8 mouse cellular contexts compared by ENCODE assay signal in genomic region chr19:3942986-3943735, GRCm38 (mm10). TPM values are rescaled to one million over a fixed set of nuclear protein-coding genes. Genes with fewer than 3 reads are reported as not detected.
A peak's percentile ranks its signal among the peaks of the same experiment; 100 is the strongest.
DNase-seq lines count a peak whose midpoint lies in the region; ATAC-seq and TF ChIP-seq lines count a peak whose summit lies in the region.

No protein-coding gene starts in this region.

- H3K9ac ChIP-seq in hindbrain, postnatal 0 days (replicated peaks; ENCODE audit: low read length), result 0 out of 2 replicates have a peak overlapping the region, but pooled peaks have one; percentile 28
- peak overlapping the region; percentile 37; the same call in 1 of the 2 replicates for H3K9ac ChIP-seq in liver, embryonic 12.5 days

- H3K27me3 ChIP-seq in hindbrain, postnatal 0 days (ENCODE audit: insufficient read depth, low read length), result no peaks in the 10 kb centered on the region
- no peaks in the 10 kb centered on the region for H3K27me3 ChIP-seq in liver, embryonic 12.5 days (replicated peaks)

- no peak for ATAC-seq in hindbrain, postnatal 0 days
- ATAC-seq in liver, embryonic 12.5 days, result peak; percentile 86

- no peak for TF ChIP-seq CTCF in hindbrain, postnatal 0 days (IDR thresholded peaks at IDR 0.05; ENCODE audit: low read depth)

- intact Hi-C loops in left cerebral cortex, postnatal 10 days (cut with DNase I), result loop anchor here (10.0 kb wide), 1 partner anchor 282 kb away; no protein-coding TSS in a partner anchor

- no peaks in the 10 kb centered on the region for H3K36me3 ChIP-seq in hindbrain, postnatal 0 days (ENCODE audit: insufficient read depth, low read length)
- no peaks in the 10 kb centered on the region for H3K36me3 ChIP-seq in liver, embryonic 12.5 days

- no peaks in the 10 kb centered on the region for H3K4me1 ChIP-seq in hindbrain, postnatal 0 days (ENCODE audit: insufficient read depth, low read length)
- H3K4me1 ChIP-seq in liver, embryonic 12.5 days, result peaks cover 31% of the 10 kb centered on the region

- 29% methylated on average over 27 of the region's 27 CpGs for WGBS in hindbrain, postnatal 0 days
- WGBS in liver, embryonic 12.5 days (ENCODE audit: insufficient replicate concordance), result 10% methylated on average over 27 of the region's 27 CpGs

- H3K9me3 ChIP-seq in hindbrain, postnatal 0 days (ENCODE audit: low read length), result no peaks in the 10 kb centered on the region
- no peaks in the 10 kb centered on the region for H3K9me3 ChIP-seq in liver, embryonic 12.5 days (replicated peaks)

- peak; percentile 80 for DNase-seq in CD4-positive, CD25-positive, alpha-beta regulatory T cell, adult 2 months (ENCODE audit: low read depth, low spot score)
- DNase-seq in R1 (ENCODE audit: low read depth, low spot score), result peak; percentile 94
- no peak for DNase-seq in hindbrain, postnatal 0 days (ENCODE audit: low spot score)
- peak; percentile 47 to 86 for DNase-seq in spleen, postnatal 10 days (ENCODE audit: low spot score in 2 of 2)
- DNase-seq in frontal cortex, postnatal 14 days (ENCODE audit: low spot score in 2 of 2), result no peak
- no peak for DNase-seq in layer of hippocampus, adult 11-12 months (ENCODE audit: low spot score)
- DNase-seq in left cerebral cortex, postnatal 10 days (ENCODE audit: extremely low spot score in 1 of 2, low spot score in 2 of 2), result no peak

- H3K4me2 ChIP-seq in hindbrain, postnatal 0 days (ENCODE audit: low read depth, low read length), result 0 out of 2 replicates have a peak overlapping the region, but pooled peaks have one; percentile 21
- H3K4me2 ChIP-seq in liver, embryonic 12.5 days, result peak overlapping the region; percentile 73

- H3K27ac ChIP-seq in hindbrain, postnatal 0 days, result no peak overlapping the region
- no peak overlapping the region for H3K27ac ChIP-seq in liver, embryonic 12.5 days

- no peak overlapping the region for H3K4me3 ChIP-seq in hindbrain, postnatal 0 days (ENCODE audit: low read length)
- peak overlapping the region; percentile 49 for H3K4me3 ChIP-seq in liver, embryonic 12.5 days

RNA-seq across cellular contexts. Expression of gene Unc93b1, which starts 8.2 kb away (rescaled TPM):
- total RNA-seq in hindbrain, postnatal 0 days (2014; rRNA removed), result 12.8 and 19.9 TPM in 2 replicates
- polyA plus RNA-seq in hindbrain, postnatal 0 days (2015; fragmentation: Nextera tagmentation; extraction: Ambion mirVana), result 15.3 and 16.3 TPM in 2 replicates
- polyA plus RNA-seq in liver, embryonic 12.5 days (2016; fragmentation: Nextera tagmentation; extraction: Ambion mirVana), result 14.3 and 15.3 TPM in 2 replicates
- 10 to 100 TPM; 15.0 to 16.3 TPM for total RNA-seq in left cerebral cortex, postnatal 10 days (2021)

RNA-seq across cellular contexts. Expression of gene Aldh3b1, which starts 13.6 kb away (rescaled TPM):
- total RNA-seq in hindbrain, postnatal 0 days (2014; rRNA removed), result 2.2 and 3.0 TPM in 2 replicates
- polyA plus RNA-seq in hindbrain, postnatal 0 days (2015; fragmentation: Nextera tagmentation; extraction: Ambion mirVana), result 3.5 and 4.3 TPM in 2 replicates
- polyA plus RNA-seq in liver, embryonic 12.5 days (2016; fragmentation: Nextera tagmentation; extraction: Ambion mirVana), result 1.8 and 1.9 TPM in 2 replicates
- total RNA-seq in left cerebral cortex, postnatal 10 days (2021), result 1 to 10 TPM; 1.5 to 1.7 TPM

RNA-seq across cellular contexts. Expression of gene Aldh3b3, which starts 15.3 kb away (rescaled TPM):
- total RNA-seq in hindbrain, postnatal 0 days (2014; rRNA removed), result not detected in 2 replicates
- not detected in 2 replicates for polyA plus RNA-seq in hindbrain, postnatal 0 days (2015; fragmentation: Nextera tagmentation; extraction: Ambion mirVana)
- polyA plus RNA-seq in liver, embryonic 12.5 days (2016; fragmentation: Nextera tagmentation; extraction: Ambion mirVana), result 0.04 TPM in 1 of 2 replicates, not detected in the other
- total RNA-seq in left cerebral cortex, postnatal 10 days (2021), result not detected

RNA-seq across cellular contexts. Expression of gene Aldh3b2, which starts 29.0 kb away (rescaled TPM):
- total RNA-seq in hindbrain, postnatal 0 days (2014; rRNA removed), result 0.32 and 1.1 TPM in 2 replicates
- 0.95 and 1.4 TPM in 2 replicates for polyA plus RNA-seq in hindbrain, postnatal 0 days (2015; fragmentation: Nextera tagmentation; extraction: Ambion mirVana)
- polyA plus RNA-seq in liver, embryonic 12.5 days (2016; fragmentation: Nextera tagmentation; extraction: Ambion mirVana), result 0.14 and 0.22 TPM in 2 replicates
- total RNA-seq in left cerebral cortex, postnatal 10 days (2021), result 1 to 10 TPM; 2.3 to 2.4 TPM

RNA-seq across cellular contexts. Expression of gene Ndufs8, which starts 30.6 kb away (rescaled TPM):
- 212 and 221 TPM in 2 replicates for total RNA-seq in hindbrain, postnatal 0 days (2014; rRNA removed)
- 366 and 367 TPM in 2 replicates for polyA plus RNA-seq in hindbrain, postnatal 0 days (2015; fragmentation: Nextera tagmentation; extraction: Ambion mirVana)
- 197 and 218 TPM in 2 replicates for polyA plus RNA-seq in liver, embryonic 12.5 days (2016; fragmentation: Nextera tagmentation; extraction: Ambion mirVana)
- 100 to 1,000 TPM; 123 to 130 TPM for total RNA-seq in left cerebral cortex, postnatal 10 days (2021)

Comparison
In these comparisons a context has a peak if more than half of its experiments do, and no peak if none do; other contexts are left out.
1. DNase-seq: peak in CD4-positive, CD25-positive, alpha-beta regulatory T cell, adult 2 months (single experiment), R1 (single experiment) and spleen, postnatal 10 days (2 of 2); none in hindbrain, postnatal 0 days (single experiment), frontal cortex, postnatal 14 days (0 of 2), layer of hippocampus, adult 11-12 months (single experiment) and left cerebral cortex, postnatal 10 days (0 of 2).